Mouse (Mus musculus): ENCODE results near the gene Tmem206.

GRCm38 (mm10) chr1:191317591-191318196 is 8.0 kb upstream of the Tmem206 start, which contains the start of gene Nenf:
- TF ChIP-seq POLR2A (IDR thresholded peaks at IDR 0.05; ENCODE audit: control insufficient read depth, low read depth, low read length) (0 out of 2 replicates have a peak, but pooled peaks have one; percentile 21), CTCF (IDR thresholded peaks at IDR 0.05; ENCODE audit: control insufficient read depth, insufficient read depth, insufficient replicate concordance, low read depth, low read length) (no peak)
